Mouse (Mus musculus) cortical plate, adult 2 months (tissue): ENCODE measurements around the gene Thg1l.

ENCODE experiments used
- CTCF ChIP-seq: fragments of 200-500 bp; IDR thresholded peaks from 2 replicates; pipeline ENCODE4 v1.5.1; 2011; ENCODE audit warnings: mild to moderate bottlenecking, control low read depth, low read length; ENCODE audit not compliant: insufficient read depth; ENCODE audit errors: extremely low read depth
- POLR2A ChIP-seq: fragments of 200-500 bp; IDR thresholded peaks from 2 replicates; pipeline ENCODE4 v1.6.1; 2011; ENCODE audit warnings: mild to moderate bottlenecking, low read length, control low read depth; ENCODE audit not compliant: insufficient read depth; ENCODE audit errors: extremely low read depth

DNA sequence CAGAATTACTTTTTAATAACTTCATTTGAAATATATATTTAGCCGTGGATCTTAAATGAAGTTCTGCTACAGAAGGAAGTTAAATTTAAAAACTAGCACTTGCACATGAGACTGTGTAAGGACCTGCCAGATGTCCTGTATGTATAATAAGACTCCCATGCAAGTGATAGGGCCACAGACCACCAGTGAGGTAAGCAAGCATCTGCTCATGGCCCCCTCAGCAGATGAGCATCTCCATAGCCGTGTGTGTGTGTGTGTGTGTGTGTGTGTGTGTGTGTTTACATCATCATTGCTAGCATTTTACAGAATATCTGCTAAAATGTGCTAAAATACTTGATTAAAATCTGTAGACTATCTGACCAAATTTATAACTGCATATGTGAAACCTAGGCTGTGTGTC is 57.9 kb downstream of the Thg1l start:
- no peak for TF ChIP-seq CTCF
- no peak for TF ChIP-seq POLR2A
